Mouse (Mus musculus) mature B cell (primary cell): ENCODE measurements around the gene Gm12248.

ENCODE experiments used
- in situ Hi-C: fragments of 300-500 bp; cut with MboI; formaldehyde crosslinking; loops from 2 replicates; pipeline ENCODE4 v1.14.3; 2019

Gm12248 gene

DNA sequence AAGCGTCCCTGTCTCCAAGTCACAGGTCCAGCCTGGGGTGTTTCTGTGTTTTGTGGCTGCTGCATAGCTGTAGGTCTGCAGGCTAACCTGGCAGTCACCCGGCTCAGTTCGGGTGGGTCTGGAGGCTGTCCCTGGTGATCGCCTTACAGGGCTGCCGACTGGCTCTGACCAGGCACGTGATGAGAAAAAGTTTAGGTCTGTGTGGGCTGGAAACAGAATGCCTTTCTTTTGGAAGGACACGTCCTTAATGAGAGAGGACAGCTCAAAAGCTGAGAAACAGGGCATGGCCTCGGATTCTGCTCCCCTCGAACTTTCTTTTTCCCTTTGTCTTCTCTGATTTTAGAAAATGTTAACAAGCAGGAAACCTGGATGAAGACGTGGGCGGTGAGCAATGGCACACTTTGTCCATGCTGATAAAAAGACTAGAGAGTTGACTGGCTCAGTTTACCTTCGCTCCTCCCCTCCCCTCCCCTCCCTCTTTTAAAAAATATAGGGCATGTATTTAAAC lies at the start of gene Gm12248:
Gm12248 (minus strand) TSS at position 114 of the 508 bp plus-strand sequence.
- in situ Hi-C loops = no loop called here

DNA sequence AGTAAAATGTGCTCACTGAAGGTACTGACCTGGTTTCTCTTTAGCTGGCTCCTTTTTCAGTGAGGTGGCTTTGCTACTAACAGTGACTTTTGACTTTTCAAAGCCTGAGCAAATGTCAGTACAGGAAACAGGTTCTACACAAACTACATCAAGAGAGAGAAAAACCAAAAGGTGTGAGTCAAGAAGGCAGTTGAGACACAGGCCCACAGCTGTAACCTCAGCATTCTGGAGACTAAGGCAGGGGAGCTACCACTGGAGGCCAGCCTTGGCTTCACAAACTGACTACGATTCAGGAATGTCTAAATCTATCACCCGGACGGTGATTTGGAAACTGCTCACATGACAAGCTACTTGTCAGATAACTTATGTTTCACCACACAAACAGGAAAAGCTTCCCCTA lies 46.5 kb upstream of the Gm12248 start:
- in situ Hi-C loops = no loop called here

DNA sequence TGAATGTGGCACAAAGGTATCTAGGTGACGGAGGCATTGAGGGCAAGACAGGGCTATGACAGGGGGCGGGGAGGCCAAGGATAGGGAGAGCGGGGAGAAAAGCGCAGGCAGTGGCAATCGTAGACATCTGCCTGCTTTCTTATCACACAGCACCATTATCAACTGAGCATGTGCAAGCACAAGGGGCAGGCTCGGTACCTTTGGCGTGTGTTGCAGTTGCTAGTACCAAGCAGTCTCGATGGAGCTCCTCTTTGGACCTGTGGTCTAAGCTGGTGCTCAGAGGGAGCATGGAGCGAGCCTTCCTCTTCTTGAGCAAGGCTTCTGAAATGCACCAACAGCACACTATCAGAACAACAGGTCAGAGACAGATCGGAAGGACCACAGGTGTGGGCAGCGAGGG lies 45.9 kb upstream of the Gm12248 start:
- in situ Hi-C loops = no loop called here

DNA sequence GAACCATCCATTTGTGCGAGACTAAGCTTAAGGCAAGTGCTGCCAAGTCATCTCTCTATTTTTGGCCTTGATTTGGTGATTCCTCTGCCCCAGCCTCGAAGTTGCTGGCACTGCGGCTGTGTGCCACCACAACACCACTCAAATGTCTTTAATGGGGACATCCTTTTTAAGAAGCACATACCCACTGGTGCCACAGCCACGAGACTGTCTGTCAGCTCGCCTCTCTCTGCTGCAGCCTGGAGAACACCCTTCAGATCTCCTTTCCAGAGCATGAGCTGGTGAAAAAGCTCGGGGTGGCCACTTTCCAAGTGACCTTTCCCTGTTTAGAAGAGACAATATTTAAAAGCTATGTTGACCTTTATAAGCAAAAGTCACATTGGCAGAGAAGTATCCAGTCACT lies 43.7 kb upstream of the Gm12248 start:
- in situ Hi-C loops = no loop called here

DNA sequence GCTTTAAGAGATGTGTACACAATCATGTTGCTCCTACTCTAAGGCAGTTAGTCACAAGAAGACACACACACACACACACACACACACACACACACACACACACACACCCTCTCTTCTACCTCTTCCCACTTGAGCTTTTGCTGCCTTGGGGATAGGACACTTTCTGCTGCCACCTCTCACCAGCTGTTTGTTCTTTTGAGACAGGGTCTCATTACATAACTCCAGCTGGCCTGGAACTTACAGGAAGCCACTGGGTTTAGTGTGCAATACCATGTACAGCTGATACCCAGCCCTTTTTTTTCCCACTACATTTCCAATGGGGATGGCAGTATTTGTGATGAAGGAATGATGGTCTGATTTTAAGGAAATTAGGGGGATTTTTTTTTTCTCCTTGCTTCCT lies 42.4 kb upstream of the Gm12248 start:
- in situ Hi-C loops = no loop called here

DNA sequence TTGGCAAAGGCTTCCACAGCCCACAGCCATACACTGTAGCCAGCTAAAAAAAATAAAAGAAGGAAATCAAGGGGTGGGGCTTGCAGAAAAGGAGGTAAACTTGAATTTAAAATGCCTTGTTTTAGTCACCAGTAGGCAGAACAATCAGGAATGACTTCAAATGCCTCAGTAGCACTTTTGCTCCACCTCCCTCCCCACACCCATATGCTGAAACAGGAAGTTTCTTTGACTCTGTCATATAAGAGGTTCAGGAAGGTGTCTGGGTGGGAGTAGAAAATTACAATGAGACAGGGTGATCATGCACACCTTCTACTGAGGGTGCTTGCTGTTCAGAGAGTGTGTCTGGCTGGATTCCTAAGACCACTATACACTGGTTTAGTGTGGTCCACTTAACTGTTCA lies 41.9 kb upstream of the Gm12248 start:
- in situ Hi-C loops = no loop called here

DNA sequence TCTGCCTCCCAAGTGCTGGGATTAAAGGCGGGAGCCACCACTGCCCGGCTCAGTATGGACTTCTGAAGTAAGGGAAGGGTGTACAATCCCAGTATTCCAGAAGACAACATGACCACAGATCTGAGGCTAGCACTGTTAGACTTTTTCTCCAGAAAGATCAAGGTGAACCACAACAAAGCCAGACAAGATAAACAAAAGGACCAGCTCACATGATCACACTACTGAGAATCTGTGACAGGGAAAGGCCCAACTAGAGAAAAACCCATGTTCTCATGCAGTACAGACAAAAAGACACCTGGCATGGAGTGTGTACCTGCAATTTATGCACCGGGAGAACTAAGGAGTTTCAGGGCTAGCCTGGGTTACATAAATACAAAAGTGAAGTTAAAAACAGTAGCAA lies 39.1 kb upstream of the Gm12248 start:
- in situ Hi-C loops = no loop called here

DNA sequence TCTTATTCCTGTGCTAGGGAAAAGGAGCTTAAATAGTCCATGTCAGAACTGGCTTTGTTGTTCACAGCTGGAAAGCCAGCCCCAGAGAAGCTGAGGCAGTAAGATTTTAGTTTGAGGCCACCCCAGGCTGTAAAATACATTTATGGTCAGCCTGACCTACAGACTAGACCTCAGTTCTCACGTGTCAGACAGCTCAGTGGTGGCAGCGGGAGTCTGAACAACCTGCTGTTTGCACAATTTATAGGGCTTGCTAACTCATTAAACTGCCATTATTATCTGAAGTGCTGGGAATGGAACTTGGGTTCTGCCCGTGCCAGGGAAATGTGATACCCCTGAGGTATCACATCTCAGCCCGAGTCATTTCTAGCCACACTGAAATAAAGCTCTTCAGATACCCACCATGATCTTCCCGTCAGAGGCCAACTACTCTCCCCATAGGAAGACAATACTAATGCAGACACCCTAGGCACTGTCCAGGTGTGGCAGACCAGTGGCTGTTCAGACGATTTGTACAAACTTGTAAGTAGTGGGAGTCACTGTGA lies 36.4 kb upstream of the Gm12248 start:
- in situ Hi-C loops = no loop called here

DNA sequence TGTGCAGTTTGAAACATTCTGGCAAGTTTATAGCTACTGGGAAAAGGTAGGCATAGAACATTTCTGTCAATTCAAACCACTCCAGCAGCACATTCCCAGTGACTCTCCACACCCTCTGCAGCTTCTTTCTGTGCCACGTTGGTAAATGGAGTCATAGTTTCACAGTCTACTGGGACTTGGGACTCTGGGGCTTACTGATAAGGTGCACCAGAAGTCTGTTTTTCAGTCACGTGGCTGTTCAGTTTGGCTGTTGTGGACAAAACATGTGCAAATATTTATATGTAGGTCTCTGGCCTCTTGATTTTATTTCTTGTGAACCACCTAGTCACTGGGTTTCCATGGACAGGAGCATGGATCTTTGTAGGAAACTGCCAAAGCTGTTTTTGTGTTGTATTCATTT lies 34.6 kb upstream of the Gm12248 start:
- in situ Hi-C loops = no loop called here

DNA sequence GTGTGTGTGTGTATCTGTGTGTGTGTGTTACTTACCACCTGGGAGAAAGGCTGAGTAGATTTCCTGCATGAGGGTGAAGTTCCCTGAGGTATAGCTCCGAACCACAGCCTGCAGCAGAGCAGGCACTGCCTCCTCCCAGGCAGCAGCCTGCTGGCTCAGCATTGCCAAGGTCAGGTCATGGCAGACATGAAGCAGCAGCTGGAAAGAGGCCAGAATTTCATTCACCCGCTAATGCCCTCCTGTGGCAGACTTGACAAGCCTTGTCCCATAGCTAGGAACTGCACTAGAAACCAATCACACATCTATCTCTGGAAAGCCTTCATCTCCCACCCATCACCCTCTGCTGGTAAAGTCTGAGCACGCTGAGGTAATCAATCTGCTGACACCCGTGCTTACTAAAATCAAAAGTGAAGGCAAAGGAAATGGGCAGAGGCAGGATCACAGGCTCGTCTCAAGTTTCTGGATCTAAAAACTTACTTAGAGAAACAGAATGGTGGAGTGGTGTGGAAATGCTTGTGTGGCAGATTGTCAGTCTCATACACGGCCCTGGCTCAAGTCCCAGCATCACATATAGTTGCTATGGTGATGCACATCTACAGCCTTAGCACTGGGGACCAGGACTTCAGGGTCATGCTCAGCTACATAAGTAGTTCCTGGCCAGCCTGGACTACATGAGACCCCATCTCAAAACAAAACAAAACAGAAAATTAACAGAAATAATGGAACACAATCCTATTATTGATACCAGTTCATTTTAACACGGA lies 33.6 kb upstream of the Gm12248 start:
- in situ Hi-C loops = no loop called here

DNA sequence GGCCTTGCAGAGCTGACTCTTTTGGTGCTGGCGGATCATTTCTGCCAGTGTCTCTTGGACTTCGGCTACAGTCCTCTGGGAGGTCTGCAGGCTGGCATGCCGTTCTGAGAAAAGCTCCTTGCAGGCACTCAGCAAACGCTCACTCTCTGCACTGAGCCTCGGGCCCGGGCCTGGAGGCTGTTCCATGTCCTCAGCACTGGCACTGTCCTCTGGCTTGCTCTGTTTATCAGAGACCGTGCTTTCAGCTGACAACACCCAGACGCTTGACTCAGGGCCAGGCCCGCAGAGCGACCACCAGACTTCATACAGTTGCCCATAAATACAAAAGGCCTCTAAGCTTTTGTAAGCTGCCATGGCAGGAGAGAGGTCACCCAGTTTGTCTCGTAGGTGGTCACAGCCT lies 32.1 kb upstream of the Gm12248 start:
- in situ Hi-C loops = no loop called here

DNA sequence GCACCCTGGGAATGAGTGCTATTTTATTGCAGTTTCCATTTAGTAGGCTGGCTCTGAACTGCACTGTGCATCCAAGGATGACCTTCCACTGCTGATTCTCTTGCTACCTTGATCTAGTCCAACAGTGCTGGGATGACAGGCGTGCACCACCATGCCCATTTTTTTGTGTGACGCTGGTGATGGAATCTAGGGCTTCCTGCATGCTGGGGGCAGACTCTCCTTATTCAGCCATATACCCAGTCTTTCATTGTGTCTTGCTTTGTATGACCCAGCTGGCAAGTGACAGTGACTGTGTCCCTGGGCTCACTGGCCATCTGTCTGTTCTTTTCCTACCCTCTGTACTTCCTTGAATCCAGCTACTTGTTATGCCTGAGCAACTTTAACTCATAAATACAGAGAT lies 30.8 kb upstream of the Gm12248 start:
- in situ Hi-C loops = no loop called here

DNA sequence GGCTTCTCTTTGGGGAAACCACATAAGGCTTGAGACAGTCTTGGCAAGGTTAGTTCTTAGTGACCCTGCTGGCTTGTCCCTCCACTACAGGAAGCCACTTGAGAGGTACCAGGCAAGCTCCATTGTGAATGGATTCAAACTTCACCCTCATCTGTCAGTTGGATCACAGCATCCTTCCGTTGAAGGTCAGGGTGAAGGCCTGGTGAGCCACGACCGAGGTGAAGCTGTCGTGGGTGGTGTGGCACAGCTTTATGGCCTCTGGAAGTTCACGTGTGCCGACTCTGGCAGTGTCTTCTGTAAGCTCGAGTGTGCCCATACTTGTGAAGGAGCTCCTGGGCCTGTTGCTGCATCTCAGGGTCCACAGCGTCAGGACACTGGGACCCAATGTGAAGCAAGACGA lies 28.4 kb upstream of the Gm12248 start:
- in situ Hi-C loops = no loop called here

DNA sequence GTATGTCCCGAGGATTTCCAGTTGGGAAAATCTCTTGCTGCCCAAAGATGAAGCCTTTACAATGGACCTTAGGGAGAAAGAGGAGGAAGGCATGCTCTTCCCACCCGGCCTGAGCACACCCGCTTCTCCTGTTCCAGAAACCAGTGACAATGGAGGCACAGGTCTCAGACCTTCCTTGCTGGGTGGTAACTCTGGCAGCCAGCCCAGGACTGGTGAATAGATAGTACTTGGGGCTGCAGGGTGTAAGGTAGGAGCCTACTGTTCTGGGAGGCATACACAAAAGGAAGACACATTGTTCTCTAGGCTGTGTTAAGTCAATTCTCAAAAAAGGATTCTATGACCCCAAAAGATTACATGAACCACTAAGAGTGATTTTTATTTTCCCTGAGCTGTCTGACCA lies 27.7 kb upstream of the Gm12248 start:
- in situ Hi-C loops = no loop called here

DNA sequence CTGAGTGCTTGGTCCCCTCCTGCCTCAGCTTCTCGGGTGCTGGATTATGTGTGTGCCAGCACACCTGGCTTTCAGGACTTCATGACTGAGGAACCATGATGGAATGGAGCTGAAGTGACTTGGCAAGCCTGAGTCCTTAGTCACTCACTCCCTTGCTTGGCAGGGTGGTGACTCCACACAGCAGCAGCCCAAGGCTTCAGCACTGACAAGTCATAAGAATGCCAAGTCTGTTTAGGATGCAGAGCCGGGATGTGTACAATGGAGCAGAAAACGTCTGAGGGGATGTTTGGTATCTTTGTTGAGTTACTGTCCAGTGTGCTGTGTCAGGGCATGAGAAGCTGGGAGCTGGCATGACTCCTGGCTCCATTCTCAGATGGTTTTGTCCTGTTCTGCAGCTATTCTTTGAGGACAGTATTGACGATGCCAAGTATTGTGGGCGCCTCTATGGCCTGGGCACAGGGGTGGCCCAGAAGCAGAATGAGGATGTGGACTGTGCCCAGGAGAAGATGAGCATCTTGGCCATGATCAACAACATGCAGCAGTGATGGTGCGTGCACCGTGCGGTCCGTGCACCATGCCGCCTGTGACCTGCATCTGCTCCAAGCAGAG lies 24.2 kb upstream of the Gm12248 start:
- in situ Hi-C loops = no loop called here

DNA sequence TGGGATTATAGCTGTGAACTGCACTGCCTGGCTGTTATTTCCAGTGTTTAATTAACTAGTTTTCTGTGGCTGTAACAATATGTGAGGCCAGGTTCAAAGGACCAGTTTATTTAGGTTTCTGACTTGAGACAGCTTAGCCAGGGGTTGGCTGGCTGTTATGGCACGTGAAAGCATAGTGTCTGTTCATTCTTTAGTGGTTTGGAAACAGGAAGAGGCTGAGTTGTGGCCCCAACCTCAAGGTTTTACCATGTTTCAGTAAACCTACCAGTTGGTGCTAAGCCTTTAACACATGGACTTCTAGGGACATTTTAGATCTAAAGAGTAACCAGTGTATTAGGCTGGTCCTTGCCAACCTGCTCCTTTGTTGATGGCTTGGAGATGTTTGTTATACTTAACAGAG lies 23.6 kb upstream of the Gm12248 start:
- in situ Hi-C loops = no loop called here

DNA sequence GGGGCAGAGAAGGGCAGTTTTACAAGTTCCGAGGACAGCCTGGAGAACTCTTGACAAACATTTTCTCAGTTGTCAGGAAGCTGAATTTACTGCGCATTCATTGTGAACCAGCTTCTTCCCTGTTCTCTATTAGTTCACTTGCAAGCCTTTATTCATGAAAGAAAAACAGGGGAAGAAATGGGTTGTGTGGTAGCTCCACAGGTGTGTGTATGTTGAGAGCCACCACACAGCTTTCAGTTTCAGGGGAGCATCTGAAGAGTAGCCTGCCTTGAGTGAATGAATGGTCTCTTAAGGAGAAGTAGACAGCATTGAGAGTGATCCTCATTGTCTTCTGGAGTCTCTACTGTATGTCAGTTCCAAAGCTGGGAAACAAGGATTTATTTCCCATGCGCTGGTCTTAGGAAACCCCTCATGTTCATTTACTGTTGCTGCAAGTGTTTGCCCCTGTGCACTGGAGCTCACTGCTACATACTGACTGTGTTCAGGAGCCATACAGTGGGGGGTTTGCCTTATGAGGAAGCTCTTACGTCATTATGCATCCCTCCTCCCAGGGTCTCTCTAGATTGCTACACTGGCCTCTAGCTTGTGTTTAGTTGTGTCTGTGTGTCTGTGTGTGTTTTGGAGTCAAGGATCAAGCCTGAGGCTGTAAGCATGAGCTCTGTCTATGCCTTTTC lies 14.9 kb upstream of the Gm12248 start:
- in situ Hi-C loops = loop anchor here (10.0 kb wide), 1 partner anchor 93 kb away; no protein-coding TSS in a partner anchor

DNA sequence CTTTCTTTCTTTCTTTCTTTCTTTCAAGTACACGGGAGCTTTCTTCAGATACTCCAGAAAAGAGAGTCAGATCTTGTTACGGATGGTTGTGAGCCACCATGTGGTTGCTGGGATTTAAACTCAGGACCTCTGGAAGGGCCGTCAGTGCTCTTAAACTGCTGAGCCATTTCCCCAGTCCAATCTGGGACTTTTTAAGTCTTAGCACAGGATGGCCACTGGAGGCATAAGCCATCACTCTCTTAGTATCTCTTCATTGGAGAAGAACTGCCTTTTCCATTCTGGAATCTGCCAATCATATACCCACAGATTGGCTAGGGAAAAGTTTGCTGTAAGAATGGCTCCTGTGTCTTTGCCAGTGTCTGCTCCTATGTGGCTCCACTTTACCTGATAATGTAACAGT lies 14.1 kb upstream of the Gm12248 start:
- in situ Hi-C loops = loop anchor here (10.0 kb wide), 1 partner anchor 92 kb away; no protein-coding TSS in a partner anchor

DNA sequence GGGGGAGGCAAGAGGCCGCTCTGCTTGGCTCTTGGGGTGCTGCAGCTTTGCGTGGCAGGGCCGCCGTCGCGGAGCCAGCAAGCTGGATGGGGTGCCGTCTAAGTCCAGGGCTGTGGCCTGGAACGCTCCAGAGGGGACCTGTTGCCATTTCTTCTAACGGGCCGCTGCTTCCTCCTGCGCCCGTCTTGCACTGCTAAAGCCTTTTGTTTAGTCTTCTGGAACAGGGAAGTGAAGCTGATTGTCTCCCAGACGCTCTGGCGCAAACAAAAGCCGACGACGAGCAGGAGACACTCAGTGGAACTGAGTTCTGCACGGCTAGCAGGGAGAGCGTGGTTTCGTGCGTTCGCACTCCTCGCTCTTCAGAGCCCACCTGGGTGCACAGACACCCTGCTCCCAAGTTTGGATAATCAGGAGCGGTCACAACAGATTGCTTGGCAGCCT lies 11.4 kb upstream of the Gm12248 start:
- in situ Hi-C loops = loop anchor here (10.0 kb wide), 1 partner anchor 90 kb away; no protein-coding TSS in a partner anchor

DNA sequence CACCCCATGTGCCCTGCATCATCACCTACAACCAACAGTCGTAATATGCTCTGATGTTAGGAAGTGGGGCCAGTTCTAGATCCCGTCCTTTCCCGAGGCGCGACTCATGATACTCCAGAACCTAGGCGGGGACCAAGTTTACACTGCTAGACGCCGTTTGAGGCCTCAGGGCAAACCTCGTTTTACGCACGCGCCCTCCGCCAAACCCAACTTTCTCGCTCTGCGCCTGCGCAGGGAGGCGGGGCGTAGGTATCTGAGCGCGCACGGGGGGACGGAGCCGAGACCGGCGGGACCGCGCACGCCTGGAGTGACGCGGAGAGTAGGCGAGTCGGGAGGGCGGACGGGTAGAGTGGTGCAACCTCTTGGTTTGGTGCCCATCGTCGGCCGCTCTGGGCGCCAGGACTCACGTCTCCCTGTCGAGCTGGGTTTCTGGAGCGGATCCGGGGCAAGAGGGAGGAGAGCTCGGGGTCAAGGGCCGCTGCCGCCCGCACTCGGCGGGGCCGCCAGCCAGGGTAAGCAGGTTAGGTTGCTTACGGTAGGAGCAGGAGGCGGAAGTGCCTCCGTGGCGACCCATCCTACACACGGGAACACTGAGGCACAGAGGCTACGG lies 10.9 kb upstream of the Gm12248 start, which contains the start of gene Cnot8:
Cnot8 (plus strand) TSS at position 457 of the 610 bp plus-strand sequence.
- in situ Hi-C loops = loop anchor here (10.0 kb wide), 1 partner anchor 89 kb away; no protein-coding TSS in a partner anchor

DNA sequence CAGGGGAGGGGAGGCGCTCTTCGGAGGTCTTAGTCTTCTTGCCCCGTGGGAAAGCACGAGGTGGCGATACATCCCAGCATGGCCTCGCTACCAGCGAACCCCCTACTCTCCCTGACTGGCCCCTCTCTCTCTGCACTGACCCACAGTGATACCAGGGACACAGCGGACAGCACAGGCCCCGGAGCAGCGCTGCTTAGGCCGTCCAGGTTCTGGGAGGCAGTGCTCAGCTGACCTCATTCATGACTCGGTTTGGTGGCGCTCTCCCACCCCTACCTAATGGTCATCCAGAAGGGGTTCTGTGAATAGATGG lies 10.4 kb upstream of the Gm12248 start:
- in situ Hi-C loops = loop anchor here (10.0 kb wide), 1 partner anchor 88 kb away; no protein-coding TSS in a partner anchor
